Mouse (Mus musculus): ENCODE measurements around the gene Trmt11.
"Not testable (repeated sequence)": the region's sequence is repeated elsewhere in the genome, so short reads cannot be mapped to it uniquely, and the experiment has no call there.

Trmt11 gene

DNA sequence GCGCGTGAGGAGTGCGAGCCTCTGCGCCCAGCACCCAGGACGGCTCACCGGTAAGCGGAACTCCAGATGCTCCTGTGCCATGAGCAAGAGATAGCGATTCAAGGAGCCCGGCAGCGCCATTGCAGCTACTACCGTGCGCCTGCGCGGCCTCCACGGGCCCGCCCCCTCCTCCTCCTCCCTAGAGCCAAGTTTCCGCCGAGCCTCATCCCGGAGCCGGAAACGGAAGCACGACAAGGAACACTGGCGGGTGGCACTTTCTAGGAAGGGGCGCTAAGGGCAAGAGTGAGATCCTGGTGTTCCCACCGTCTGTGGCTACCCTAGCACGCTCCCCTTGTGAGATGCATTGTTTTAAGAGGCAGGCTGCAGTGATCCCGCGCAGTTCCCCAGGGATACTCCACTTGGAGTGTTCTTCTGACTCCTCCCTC lies at the start of gene Trmt11:
Gene Trmt11, minus strand, starts transcription at position 208 of the 425 bp plus-strand sequence.
- peak; percentile 80 for DNase-seq (ENCODE audit: low read depth, low spot score)

DNA sequence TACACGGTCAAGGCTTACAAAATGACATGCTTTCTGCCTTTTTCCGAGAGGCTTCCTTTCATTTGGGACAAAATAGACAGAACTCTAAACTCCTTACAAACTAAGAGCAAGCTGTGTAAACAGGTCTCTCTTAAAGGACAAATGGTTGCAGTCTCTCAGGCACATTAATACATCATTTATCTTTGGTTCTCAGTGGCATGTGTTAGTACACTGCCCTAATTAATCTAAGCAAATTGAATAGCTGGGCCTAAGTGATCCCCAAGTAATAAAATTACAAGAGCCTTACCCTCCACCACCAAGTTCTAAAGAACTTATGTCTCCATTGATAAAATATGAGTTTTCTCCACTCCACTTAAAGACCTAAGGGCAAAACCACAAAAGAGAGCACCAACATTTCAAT lies 47.1 kb upstream of the Trmt11 start:
- no peak for DNase-seq (ENCODE audit: low read depth, low spot score)

DNA sequence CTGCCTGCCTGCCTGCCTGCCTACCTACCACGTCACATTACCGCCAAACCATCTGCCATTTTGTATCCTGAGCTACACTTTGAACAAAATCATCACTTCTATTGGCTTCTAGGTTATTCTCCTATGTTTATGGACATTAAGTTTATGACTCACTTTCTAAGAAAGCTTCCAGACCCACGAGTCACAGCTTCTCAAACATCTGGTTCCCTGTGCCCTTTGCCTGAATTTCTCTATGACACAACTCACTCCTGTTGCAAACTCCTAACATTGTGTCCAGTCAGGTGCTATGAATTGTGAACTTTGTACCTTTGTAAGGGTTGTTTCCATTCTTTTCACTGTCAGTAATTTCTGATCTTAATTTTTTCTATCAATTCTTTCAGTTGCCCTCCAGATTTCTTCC lies 37.7 kb upstream of the Trmt11 start:
- no peak for DNase-seq (ENCODE audit: low read depth, low spot score)

DNA sequence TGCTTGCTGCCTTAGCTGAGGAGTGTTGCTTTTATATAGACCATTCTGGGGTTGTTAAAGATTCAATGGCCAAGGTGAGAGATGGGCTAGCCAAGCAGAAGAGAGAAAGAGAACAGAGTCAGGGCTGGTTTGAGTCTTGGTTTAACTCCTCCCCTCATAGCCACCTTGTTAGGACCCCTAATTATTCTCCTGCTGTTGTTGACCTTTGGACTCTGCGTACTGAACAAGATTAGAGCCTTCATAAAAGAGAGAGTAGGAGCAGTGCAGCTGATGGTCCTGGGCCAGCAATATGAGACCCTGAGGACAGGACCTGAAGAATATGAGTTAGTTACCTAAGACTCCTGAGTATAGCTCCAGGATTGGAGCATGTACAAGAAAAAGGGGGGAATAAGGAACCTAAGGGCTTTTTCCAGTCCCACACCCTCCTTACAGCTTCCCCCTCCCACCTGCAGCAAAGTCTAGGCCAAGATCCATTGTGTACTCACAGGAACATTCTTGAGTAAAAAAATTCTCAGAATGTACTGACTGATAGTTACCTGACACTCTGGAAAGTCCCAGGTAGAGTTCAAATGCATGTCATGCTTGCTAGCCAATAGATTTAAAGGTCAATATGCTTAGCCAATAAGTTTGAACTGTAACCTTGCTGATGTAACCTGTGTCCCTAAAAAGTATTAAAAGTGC lies 36.1 kb upstream of the Trmt11 start:
- not testable (repeated sequence) for DNase-seq (ENCODE audit: low read depth, low spot score)

DNA sequence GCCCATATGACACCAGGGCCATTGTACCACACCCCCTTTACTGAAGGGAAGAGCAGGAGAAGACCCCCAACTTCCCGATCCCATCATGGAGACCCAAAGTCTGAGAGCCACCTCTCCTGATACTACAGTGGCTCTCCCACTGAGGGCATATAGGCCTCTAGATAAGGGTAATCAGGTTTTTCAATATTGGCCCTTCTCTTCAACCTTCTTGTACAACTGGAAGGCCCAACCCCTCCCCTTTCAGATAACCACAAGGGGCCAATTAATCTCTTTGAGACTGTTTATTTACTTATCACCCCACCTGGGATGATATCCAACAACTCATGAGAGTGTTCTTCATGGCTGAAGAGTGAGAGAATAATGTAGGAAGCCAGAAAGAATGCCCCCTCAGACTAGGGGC lies 32.2 kb upstream of the Trmt11 start:
- no peak for DNase-seq (ENCODE audit: low read depth, low spot score)

DNA sequence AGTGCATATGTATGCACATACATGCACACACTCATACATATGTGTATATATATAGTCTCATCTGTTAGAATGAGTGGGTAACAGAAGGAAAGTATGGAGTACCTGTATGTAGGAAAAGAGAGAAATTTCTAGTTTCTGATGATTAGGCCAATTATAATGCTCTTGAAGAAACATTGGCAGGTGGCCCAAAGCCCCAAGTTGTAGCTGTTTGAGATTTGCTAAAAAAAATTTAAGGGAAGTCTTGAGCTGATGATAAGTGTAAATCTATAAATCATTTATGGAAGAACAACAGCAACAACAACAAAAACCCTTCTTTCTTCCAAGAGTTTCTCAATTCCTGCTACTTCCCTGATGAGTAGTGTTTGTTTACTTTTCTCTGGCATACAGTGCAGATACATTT lies 29.4 kb upstream of the Trmt11 start:
- no peak for DNase-seq (ENCODE audit: low read depth, low spot score)

DNA sequence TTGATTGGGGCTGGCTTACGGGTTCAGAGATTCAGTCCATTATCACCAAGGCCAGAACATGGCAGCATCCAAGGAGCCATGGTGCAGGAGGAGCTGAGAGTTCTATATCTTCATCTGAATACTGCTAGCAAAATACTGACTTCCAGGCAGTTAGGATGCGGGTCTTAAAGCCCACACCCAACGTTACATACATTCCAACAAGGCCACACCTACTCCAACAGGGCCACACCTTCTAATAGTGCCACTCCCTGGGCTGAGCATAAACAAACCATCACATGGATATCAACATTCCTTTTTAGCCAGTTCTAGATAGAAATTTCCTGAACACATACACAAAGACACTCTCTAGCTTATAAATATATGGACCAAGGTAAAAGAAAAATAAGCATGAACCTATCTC lies 29.0 kb upstream of the Trmt11 start, which contains the start of gene Hint3:
Gene Hint3, minus strand, starts transcription at position 120 of the 400 bp plus-strand sequence.
- no peak for DNase-seq (ENCODE audit: low read depth, low spot score)

DNA sequence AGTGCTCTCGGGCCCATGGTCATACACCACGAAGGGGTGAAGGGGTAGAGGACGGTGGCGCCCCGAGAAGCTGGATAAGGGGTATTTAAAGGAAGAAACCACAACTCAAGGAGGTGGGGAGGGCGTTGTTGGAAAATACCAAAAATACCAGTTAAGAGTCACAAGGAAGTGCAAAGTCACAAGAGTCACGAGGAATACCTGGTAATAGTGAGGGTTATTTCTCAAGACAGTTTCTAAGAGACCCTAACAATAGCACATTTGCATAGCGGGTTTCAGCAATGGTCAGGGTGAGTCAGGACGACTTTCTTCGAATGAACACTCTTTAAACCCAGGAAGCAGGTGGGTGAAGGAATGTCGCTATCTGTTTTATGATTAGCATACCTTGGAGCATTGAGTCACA lies 27.9 kb upstream of the Trmt11 start:
- not testable (repeated sequence) for DNase-seq (ENCODE audit: low read depth, low spot score)

DNA sequence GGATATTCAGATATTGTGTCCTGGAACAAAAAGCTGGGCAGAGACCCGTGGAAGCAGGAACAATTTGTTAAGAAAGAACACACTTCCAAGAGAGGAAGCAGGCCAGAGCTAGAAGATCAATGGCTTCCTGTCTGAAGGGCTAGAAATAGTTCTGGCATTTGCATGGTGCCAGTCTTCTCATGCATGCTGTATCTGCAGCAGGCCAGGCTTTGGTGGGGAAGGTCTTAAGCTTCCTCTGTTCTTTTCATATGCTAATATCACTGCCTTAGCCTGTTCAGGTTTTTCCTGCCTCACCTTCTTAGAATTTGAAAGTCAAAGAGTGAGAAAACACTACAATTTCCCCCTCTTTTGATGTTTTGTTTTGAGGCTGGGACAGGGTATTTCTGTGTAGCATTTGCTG lies 27.0 kb upstream of the Trmt11 start:
- DNase-seq (ENCODE audit: low read depth, low spot score): no peak

DNA sequence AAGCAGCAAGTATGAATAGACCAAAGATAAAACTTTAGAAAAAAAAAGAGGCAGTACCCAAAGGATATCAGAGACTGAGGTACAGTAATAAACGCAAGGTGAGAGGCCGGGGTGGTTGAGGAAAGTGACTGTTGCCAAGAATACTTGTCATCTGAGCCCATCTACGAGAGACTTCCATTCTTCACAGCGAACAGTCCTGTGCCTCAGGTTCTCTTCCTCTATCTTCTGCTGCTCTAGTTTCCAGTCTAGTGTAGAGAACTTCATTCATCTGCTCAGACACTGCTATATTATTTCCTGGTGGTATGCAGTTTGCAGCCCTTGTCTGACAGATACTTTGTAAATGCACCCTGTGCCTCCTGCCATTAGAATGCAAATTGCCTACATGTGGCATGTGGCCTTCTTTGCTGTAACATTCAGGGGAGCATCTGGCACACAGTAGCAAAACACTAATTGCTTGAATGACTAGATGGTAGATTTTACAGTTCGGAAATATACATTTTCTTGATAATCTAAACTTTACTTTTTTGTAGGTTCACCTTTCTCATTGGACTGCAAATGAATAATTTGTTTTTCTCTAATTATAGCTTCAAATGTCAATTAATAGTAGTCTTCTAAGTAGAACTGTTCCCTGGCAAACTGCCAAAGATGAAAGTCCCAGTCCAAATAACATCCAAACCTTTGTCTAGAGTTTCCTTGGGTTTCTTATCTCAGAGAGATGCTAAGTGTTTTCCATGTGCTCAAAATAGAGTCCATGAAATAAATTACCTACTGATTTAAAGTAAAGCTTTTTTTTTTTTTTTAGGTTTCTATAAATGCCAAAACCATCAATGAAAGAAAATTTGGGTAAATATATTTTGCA lies 23.8 kb upstream of the Trmt11 start:
- DNase-seq (ENCODE audit: low read depth, low spot score): no peak

DNA sequence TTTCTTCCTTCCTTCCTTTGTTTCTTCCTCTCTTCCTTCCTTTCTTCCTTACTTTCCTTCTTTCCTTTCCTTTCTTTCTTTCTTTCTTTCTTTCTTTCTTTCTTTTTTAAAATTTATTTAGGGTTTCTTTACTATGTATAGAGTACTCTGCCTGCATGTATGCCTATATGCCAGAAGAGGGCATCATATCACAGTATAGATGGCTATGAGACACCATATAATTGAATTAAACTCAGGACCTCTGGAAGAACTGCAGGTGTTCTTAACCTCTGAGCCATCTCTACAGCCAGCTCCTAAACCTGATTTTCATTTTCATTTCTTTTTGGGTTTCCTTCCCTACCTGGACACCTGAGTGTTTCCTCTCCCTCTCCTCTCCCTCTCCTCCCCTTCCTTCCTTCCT lies 22.4 kb upstream of the Trmt11 start:
- no peak for DNase-seq (ENCODE audit: low read depth, low spot score)

DNA sequence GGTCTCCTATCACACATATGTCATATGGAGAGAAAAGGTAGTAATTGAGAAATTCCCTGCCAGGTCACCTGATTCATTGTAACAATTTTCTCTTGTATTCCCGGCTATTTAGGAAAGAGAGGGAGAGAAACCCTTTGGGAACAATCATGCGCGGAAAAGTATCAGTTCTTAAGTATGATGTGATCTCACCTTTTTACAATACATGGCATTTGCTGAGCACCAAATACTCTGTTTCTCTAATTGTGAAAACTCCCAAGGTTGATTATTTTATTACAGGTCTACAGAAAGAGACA lies 18.3 kb upstream of the Trmt11 start:
- DNase-seq (ENCODE audit: low read depth, low spot score): no peak

DNA sequence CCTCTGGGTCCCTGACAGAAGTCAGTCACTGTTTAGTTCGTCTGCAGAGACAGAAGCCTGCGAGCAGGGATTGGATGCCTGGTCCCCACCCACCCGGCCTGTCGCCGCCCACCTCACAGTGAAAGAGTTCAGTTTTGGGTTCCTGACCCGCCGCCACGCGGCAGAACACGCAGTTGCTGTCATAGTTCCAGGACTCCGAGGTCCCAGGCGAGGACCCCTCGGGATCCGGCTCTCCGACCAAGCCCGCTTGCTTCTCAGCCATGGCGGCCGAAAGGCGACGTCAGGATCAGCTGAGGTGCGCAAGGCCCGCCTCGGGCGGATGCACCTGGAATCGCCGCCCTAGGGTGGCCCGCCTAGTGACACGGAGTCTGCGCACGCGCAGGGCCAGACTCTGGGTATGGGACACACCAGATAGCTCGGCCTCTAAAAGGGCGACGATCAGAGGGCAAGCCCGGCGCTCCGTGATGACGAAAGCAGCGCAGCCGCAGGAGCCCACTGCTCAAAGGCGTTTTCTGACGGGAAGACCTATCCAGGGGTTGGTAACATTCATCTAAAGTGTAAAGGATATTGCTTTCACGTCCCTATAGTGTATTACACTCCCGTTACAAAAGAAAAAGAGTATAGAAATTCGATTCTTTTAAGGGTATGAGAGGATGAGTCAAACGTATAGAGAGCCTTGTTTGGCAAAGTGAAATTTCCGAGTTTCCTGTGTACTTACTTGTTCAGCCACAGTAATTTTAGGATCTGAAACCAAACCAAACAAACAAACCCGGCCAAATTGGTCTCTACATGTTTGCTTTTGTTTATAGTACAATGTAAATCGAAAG lies 17.8 kb upstream of the Trmt11 start:
- peak; percentile 97 for DNase-seq (ENCODE audit: low read depth, low spot score)

DNA sequence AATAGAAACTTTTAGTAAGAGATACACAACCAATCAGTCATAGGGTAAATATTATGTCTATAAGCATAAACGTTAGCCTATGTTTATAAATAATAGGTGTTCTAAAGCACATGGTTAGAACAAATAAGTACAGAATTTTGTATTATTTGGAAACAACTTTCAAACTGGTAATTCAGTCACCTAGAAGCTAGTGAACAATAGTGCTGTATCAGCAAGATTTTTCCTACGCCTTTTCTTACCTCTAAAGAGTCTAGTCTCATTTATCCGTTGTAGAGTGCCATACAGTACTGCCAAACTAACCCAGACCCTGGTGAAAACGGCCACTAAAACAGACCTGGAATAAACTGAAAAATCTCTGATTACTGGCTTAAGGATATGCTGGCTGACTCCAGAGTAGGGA lies 12.5 kb upstream of the Trmt11 start:
- no peak for DNase-seq (ENCODE audit: low read depth, low spot score)

DNA sequence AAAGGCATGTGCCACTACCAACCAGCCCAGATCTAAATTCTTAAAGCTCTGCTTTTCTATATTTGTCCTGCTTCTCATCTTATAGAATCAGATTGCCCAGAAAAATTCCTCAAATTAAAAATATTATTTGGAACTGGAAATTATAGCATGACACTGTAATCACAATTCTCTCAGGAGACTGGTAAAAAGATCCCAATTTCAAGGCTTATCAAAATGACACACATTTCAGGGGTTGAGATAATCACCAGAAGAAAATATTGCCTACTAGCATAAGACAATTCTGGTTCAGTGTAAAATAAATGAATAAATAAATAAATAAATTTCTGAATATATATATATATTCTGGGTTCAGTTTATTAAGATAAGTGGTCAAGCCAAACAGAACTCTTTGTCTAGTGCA lies 9.1 kb upstream of the Trmt11 start:
- DNase-seq (ENCODE audit: low read depth, low spot score): no peak

DNA sequence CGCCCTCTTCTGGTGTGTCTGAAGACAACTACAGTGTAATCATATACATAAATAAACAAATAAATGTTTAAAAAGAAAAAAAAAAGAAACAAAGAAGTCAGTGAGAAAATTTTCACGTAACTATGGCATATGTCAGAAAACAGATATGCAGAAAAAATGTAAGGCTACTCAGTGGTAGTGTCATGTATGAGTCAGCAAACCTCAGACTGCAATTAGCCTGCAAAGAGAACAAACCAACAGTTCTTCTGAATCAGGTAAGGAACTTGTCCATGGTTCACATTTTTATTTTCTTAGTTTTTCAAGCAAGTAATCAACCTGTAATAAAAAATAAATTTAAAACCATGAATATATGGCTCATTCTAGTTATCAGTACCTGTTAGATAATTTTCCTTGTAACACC lies 7.6 kb upstream of the Trmt11 start:
- DNase-seq (ENCODE audit: low read depth, low spot score): no peak

DNA sequence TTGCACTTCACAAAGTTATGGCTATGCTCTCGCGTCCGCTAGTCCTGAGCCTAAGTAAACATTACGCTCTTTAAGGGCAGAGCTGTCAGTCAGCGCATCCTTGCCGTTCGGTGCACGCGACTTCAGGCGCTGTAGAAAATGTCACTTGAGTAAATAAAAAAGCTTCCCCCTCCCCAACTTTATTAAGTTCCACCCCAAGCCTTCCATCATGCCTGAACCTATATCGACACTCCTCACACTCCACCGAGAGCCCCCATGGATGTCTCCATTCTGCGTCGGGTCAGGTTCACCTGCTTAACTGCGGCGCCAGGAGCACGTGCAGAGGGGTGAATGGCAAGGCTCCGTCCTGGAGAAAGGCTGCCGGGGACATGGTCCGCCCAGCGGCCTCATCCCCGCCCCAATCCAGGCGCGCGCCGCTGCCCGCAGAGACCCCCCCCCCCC lies 435 bp downstream of the Trmt11 start:
- DNase-seq (ENCODE audit: low read depth, low spot score): no peak

DNA sequence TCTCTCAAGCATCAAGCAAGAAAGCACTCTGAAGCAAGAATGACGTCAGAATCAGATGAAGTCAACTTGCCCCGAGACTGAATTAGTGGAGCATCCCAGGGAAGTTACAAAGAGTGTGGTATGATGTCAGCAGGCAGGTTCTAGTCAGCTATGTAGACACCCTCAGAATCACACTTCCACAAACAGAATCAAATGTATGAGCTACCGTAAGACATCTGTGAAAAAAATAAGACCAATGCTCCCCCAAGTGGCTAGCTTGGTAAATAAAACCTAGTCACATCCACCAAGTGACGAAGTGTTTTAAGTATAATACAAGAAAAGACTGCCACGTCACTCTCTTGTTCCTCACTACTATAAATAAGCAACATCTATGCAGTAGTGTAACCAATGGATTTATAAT lies 13.5 kb downstream of the Trmt11 start:
- no peak for DNase-seq (ENCODE audit: low read depth, low spot score)

DNA sequence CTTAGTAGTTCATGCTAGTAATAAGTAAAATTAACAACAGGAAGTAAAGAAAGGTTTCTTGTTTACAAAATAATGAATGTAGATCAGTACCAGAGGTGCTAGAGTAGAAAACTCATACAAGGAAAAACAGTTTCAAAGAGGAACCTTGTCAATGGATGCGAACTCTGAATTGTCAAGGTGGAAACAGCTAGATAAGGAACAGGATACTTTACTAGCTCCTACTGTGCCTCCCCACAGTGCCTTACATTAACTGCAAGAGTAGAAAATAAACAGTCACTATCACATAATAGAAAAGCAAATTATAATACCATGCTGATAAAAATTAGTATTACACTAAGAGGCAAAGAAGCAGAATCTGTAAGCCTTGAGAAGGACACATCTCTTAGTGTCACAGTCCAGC lies 14.9 kb downstream of the Trmt11 start:
- DNase-seq (ENCODE audit: low read depth, low spot score): no peak

DNA sequence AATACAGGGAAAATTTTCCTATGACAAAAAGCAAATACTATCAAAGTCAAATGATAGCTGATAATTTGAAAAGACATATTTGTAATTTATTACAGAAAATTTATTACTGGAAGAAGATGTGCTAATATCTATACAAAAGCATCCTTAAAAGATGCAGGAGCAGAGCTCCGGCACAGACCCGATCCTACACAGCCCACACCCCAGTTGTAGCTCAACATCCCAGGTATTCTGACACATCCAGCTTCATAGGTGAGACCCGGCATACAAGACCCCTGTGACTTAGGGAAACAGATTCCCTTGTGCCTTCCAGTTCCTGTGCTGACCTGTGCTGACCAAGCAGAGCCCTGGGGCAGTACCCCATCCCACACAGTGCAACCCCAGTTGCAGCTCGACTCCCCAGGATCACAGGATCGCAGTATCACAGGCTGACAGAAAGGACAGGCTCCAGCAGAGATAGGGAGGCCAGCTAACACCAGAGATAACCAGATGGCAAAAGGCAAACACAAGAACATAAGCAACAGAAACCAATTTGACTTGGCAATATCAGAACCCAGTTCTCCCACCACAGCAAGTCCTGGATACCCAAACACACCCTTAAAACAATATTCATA lies 22.8 kb downstream of the Trmt11 start:
- no peak for DNase-seq (ENCODE audit: low read depth, low spot score)

DNA sequence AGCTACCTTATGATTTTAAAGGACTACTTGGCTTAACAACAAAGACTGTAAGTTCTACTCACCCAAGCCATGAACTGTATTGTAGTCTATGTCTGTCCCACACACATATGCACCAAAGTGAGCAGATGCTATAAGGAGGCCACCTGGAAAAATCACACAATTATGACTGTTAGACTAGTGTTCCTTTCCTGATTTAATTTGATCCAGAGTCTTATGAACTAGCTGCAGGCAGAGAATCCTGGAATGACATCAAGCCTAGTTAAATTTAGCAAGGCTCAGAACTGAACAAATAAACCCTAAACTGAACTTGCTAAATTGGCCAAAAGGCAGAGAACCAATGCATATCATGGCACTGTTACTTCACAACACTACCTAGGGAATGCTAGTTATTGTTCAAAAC lies 34.2 kb downstream of the Trmt11 start:
- no peak for DNase-seq (ENCODE audit: low read depth, low spot score)

DNA sequence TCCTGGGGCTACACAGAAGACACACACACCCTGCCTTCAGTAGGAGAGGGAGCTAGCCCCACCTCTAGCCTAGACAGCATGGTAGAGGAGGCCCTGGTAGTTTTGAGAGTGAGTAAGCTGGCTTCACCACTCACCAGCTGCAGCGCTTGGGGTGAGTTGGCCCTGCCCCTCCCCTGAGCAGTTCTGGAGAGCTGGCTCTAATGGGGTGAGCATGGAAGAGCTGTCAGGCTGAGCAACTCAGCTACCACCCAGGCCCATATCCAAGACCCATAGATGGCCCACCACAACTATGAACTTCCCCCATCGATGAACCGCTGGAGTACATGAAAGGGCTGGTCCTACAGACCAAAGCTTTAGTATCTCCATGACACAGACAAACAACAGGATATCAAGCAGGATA lies 35.9 kb downstream of the Trmt11 start:
- no peak for DNase-seq (ENCODE audit: low read depth, low spot score)
